Mouse (Mus musculus) brain, embryonic 14.5 days (tissue): ENCODE results near the gene Grip1.

Source experiments
- CTCF ChIP-seq: fragments of 200-500 bp; IDR thresholded peaks from 2 replicates; pipeline ENCODE4 v1.5.1; 2012; ENCODE audit warnings: inconsistent platforms, mild to moderate bottlenecking, moderate library complexity, borderline replicate concordance; ENCODE audit not compliant: insufficient read depth, insufficient read length; ENCODE audit errors: extremely low read depth
- POLR2A ChIP-seq: fragments of 200-500 bp; IDR thresholded peaks from 2 replicates; pipeline ENCODE4 v1.6.1; 2012; ENCODE audit warnings: mild to moderate bottlenecking, inconsistent platforms, borderline replicate concordance; ENCODE audit not compliant: poor library complexity, insufficient read depth, insufficient read length, severe bottlenecking; ENCODE audit errors: extremely low read depth

DNA sequence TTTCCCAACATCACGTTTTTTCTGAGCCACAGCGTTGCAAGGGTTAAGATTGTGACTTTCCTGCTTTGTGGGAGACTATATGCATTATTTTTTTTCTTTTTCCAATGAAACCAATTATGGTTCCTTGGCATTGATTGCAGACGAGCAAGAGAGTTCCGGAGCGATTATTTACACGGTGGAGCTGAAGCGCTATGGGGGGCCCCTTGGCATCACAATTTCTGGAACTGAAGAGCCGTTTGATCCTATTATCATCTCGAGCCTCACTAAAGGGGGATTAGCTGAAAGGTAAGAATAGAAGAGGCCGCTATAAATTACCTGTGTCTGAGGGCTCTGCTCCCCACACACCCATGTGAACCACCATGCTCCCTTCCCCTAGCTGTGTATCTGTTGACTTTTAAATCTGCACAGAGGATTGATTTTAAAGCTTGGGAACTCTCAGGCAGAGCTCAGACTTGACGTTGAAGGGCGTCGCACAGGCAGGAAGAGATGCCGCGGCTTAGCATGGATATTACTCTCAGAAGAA, 581.6 kb downstream of the Grip1 start:
- no peak for TF ChIP-seq CTCF
- no peak for TF ChIP-seq POLR2A
